8 mouse cellular contexts compared by ENCODE assay signal in genomic region chr14:16248603-16249157, GRCm38 (mm10). TPM values are rescaled to one million over a fixed set of nuclear protein-coding genes. Genes with fewer than 3 reads are reported as not detected.
A peak's percentile ranks its signal among the peaks of the same experiment; 100 is the strongest.
DNase-seq lines count a peak whose midpoint lies in the region; ATAC-seq lines count a peak whose summit lies in the region.

No protein-coding gene starts in this region.

- H3K9ac ChIP-seq in forebrain, embryonic 11.5 days (ENCODE audit: low read length): peak overlapping the region; percentile 93
- H3K9ac ChIP-seq in liver, embryonic 13.5 days: peak overlapping the region; percentile 88

- ATAC-seq in forebrain, embryonic 11.5 days (replicated peaks; ENCODE audit: low FRiP score): peak; percentile 34; the same call in 1 of the 2 replicates
- no peak; the same call in 1 of the 2 replicates for ATAC-seq in liver, embryonic 13.5 days (ENCODE audit: low read depth)

- H3K36me3 ChIP-seq in heart, embryonic 10.5 days: no peaks in the 10 kb centered on the region
- no peaks in the 10 kb centered on the region for H3K36me3 ChIP-seq in forebrain, embryonic 11.5 days (ENCODE audit: control insufficient read depth, insufficient read depth, low read length)
- H3K36me3 ChIP-seq in liver, embryonic 13.5 days: no peaks in the 10 kb centered on the region

- DNase-seq in heart, embryonic 10.5 days (ENCODE audit: low spot score): no peak
- no peak for DNase-seq in heart, postnatal 4 days
- DNase-seq in 416B (ENCODE audit: low read depth): peak; percentile 28
- no peak for DNase-seq in forebrain, embryonic 11.5 days (ENCODE audit: low spot score)
- DNase-seq in liver, embryonic 13.5 days: no peak
- no peak for DNase-seq in right cerebral cortex, postnatal 4 days
- DNase-seq in urinary bladder, postnatal 14 days (ENCODE audit: low spot score): no peak
- DNase-seq in adrenal gland, postnatal 25 days: no peak

- no peaks in the 10 kb centered on the region for H3K4me1 ChIP-seq in heart, embryonic 10.5 days
- H3K4me1 ChIP-seq in forebrain, embryonic 11.5 days (replicated peaks; ENCODE audit: control insufficient read depth, insufficient read depth, low read length): no peaks in the 10 kb centered on the region; the same call in 1 of the 2 replicates
- peaks cover 69% of the 10 kb centered on the region for H3K4me1 ChIP-seq in liver, embryonic 13.5 days (replicated peaks)

- H3K4me3 ChIP-seq in heart, embryonic 10.5 days: peak overlapping the region; percentile 75
- peak overlapping the region; percentile 56 for H3K4me3 ChIP-seq in forebrain, embryonic 11.5 days (ENCODE audit: low read depth, low read length)
- H3K4me3 ChIP-seq in liver, embryonic 13.5 days (replicated peaks): peak overlapping the region; percentile 72

- 15% methylated on average over 9 of the region's 9 CpGs for WGBS in heart, embryonic 10.5 days
- 17% methylated on average over 9 of the region's 9 CpGs for WGBS in forebrain, embryonic 11.5 days
- 9% methylated on average over 9 of the region's 9 CpGs for WGBS in liver, embryonic 13.5 days (ENCODE audit: insufficient replicate concordance)

- no peaks in the 10 kb centered on the region for H3K9me3 ChIP-seq in heart, embryonic 10.5 days
- no peaks in the 10 kb centered on the region for H3K9me3 ChIP-seq in forebrain, embryonic 11.5 days (ENCODE audit: control insufficient read depth, low read length)
- no peaks in the 10 kb centered on the region for H3K9me3 ChIP-seq in liver, embryonic 13.5 days (replicated peaks)

- peak overlapping the region; percentile 99 for H3K27ac ChIP-seq in heart, embryonic 10.5 days
- H3K27ac ChIP-seq in forebrain, embryonic 11.5 days (ENCODE audit: low read depth, low read length): no peak overlapping the region
- H3K27ac ChIP-seq in liver, embryonic 13.5 days: peak overlapping the region; percentile 71

- H3K27me3 ChIP-seq in heart, embryonic 10.5 days (ENCODE audit: insufficient read depth, poor library complexity, severe bottlenecking): no peaks in the 10 kb centered on the region
- H3K27me3 ChIP-seq in forebrain, embryonic 11.5 days (ENCODE audit: control insufficient read depth, insufficient read depth, low read length): no peaks in the 10 kb centered on the region
- H3K27me3 ChIP-seq in liver, embryonic 13.5 days: no peaks in the 10 kb centered on the region

- H3K4me2 ChIP-seq in forebrain, embryonic 11.5 days (ENCODE audit: low read depth, low read length, severe bottlenecking): peak overlapping the region; percentile 87
- peak overlapping the region; percentile 83 for H3K4me2 ChIP-seq in liver, embryonic 13.5 days

RNA-seq across cellular contexts. Expression of gene Ngly1, which starts 0.4 kb away (rescaled TPM):
- polyA plus RNA-seq in heart, embryonic 10.5 days (2016; fragmentation: Nextera tagmentation; extraction: Ambion mirVana): 18.0 and 21.9 TPM in 2 replicates
- total RNA-seq in heart, postnatal 4 days (2021): 10 to 100 TPM; 28.2 to 29.8 TPM
- polyA plus RNA-seq in forebrain, embryonic 11.5 days (2014; fragmentation: Nextera tagmentation; extraction: Ambion mirVana): 24.0 and 25.9 TPM in 2 replicates
- 20.3 and 24.4 TPM in 2 replicates for polyA plus RNA-seq in liver, embryonic 13.5 days (2015; fragmentation: Nextera tagmentation; extraction: Ambion mirVana)
- total RNA-seq in adrenal gland, postnatal 25 days (2021): 49.7 and 59.2 TPM in 2 replicates

RNA-seq across cellular contexts. Expression of gene Oxsm, which starts 0.9 kb away (rescaled TPM):
- polyA plus RNA-seq in heart, embryonic 10.5 days (2016; fragmentation: Nextera tagmentation; extraction: Ambion mirVana): 1.4 and 3.0 TPM in 2 replicates
- 10 to 100 TPM; 13.7 to 14.7 TPM for total RNA-seq in heart, postnatal 4 days (2021)
- polyA plus RNA-seq in forebrain, embryonic 11.5 days (2014; fragmentation: Nextera tagmentation; extraction: Ambion mirVana): 1.1 and 2.3 TPM in 2 replicates
- 2.2 and 2.6 TPM in 2 replicates for polyA plus RNA-seq in liver, embryonic 13.5 days (2015; fragmentation: Nextera tagmentation; extraction: Ambion mirVana)
- 17.1 and 28.1 TPM in 2 replicates for total RNA-seq in adrenal gland, postnatal 25 days (2021)
